Mouse (Mus musculus) spleen, adult 12 weeks (tissue): ENCODE measurements around the gene Acot12.
"Not testable (repeated sequence)": the region's sequence is repeated elsewhere in the genome, so short reads cannot be mapped to it uniquely, and the experiment has no call there.

Source experiments
- DNase-seq: peaks from one replicate; pipeline ENCODE4 v3.0.0; 2022; ENCODE audit warnings: low spot score

Acot12 gene

GRCm38 (mm10) chr13:91760302-91761050 lies 19.2 kb downstream of the Acot12 start:
- DNase-seq = no peak

GRCm38 (mm10) chr13:91761654-91762445 lies 20.5 kb downstream of the Acot12 start:
- no peak for DNase-seq

DNA sequence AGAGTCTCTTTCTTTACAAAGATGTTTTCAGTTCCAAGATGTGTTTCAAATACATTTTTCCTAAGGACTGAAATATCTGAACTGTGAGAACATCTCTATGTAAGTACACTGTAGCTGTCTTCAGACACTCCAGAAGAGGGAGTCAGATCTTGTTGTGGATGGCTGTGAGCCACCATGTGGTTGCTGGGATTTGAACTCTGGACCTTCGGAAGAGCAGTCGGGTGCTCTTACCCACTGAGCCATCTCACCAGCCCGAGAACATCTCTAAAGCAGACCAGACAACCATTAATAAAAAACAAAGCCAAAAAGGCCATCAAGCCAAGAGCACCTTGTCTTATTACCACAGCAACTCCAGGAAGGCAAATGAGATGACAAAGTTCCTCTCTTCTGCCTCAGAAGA lies 22.3 kb downstream of the Acot12 start:
- DNase-seq = not testable (repeated sequence)

DNA sequence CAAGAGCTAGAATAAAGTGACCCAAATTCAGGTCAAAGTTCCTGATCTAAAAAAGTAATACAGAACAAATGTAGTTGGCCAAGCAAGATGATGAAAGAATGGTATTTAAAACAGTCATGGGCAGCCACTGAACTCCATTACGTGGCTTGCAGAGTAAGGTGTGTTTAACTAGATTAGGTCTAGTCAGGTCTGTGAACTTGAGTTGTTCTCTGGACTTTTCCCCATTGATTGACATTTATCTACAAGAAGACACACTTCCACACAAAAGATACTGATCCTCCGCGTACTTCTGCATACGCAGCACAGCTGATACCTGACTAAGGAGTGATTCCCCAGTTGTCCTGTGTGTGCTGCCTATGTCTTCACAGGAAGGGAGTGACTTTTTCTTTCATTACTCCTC lies 24.3 kb downstream of the Acot12 start:
- DNase-seq = no peak

- no peak for DNase-seq
Measured at GRCm38 (mm10) chr13:91768683-91769651, 27.7 kb downstream of the Acot12 start.

DNA sequence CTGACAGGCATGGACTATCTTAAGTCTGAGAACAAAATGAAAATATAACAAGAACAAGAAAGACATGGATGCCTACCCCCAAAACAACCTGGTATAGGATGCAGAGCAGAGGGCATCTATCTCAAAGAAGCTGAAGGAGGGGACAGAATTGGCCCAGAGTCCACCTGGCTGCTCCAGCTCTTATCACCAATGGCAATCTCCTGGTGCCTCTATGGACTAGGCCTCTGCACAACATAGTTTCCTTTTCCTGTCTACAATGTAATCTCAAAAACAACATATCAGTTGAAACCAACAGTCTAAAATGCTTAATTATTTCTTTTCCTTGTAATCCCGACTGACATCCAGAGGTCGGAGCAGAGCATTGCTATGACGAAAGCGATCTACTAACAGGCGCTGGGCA lies 36.8 kb downstream of the Acot12 start:
- no peak for DNase-seq

DNA sequence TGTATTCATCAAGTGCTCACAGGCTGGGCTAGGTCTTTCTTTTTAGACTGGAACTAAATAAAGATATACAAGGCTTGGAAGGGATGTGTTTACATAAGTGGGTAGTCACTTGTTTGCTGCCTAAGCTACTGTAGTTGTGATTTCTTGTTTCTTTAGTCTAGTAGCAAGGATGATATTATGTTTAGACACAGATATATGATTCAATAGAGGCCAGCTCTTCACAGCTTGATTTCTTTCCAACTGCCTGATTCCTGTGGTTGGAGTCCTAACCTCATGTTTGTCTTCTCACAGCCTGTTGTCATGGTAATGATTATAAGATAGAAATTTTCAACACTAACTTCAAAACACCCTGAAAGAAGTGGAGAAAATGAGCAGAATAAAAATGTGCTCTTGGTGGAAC lies 38.6 kb downstream of the Acot12 start:
- DNase-seq = no peak

DNA sequence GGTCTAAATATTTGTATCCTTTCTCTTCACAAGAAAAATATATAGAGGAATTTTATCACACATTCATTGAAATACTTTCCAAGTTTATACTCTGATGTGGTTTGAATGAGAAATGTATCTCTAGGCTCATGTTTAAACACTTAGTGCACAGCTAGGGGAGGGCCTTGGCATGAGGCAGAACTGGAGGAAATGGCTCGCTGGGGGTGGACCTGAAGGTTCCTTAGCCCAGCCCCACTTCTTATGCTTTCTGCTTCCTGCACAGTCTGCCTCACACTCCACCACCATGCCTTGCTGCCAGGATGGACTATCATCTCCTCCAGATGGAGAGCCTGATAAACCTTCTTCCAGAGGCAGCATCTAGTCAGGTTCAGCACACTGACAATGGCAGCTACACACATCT lies 50.7 kb downstream of the Acot12 start:
- DNase-seq = no peak

- DNase-seq = no peak
Measured at GRCm38 (mm10) chr13:91794926-91795436, 53.7 kb downstream of the Acot12 start.

DNA sequence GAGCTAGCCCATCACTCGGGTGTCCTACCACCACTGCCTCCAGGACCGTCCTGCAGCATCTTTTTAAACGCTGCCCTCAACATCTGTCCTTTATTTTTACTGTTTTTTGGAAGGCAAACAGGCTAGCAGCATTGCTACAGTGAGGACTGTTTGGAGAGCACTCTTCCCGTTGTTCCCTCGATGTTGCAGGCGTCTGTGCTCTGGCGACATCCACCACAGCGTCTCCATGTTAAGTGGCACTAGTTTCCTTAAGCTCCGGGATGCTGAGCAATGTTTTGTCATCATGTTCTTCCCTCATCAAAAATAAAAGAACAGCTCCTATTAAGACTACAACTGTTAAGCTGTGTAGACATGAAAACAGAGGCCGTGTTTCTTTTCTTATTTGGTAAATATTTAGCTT lies 54.3 kb downstream of the Acot12 start:
- DNase-seq = no peak

GRCm38 (mm10) chr13:91796003-91796402 lies 54.7 kb downstream of the Acot12 start:
- no peak for DNase-seq

DNA sequence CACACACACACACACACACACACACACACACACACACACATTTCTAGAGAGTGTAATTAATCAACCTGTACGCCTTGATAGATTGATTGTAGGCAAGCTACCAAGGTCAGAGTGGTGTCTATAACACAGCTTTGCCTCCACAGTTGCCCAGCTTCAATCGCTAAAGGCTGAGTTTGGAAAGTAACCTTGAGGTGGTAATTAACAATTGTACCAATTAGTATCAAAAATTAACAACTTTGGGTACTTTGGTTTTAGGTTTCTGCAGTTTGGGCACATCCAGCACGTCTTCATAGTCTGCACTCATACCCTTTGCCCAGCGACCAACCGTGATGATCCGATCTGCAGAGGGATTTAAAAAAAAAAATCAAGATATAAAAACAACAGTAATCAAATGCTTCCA lies 55.6 kb downstream of the Acot12 start:
- DNase-seq = no peak

GRCm38 (mm10) chr13:91797442-91797841 lies 56.1 kb downstream of the Acot12 start:
- DNase-seq = no peak

DNA sequence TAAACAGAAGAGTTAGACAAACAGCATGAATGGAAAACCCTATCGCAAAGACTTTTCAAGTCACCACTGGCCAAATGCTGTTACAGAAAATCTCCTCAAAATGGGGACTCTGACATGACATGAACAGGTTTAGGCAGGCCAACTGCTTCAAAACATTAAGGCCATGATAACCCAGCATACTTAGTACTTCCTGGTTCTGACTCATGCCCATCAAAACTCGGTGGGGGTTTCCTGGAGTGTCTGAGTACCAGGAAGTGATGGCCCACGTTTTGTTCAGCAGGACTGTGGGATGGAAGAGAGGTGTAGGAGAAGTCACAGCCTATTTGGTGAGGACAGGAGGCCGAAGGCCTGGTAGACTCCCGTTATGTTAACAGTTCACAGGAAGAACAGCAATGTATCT lies 60.4 kb downstream of the Acot12 start:
- no peak for DNase-seq

DNA sequence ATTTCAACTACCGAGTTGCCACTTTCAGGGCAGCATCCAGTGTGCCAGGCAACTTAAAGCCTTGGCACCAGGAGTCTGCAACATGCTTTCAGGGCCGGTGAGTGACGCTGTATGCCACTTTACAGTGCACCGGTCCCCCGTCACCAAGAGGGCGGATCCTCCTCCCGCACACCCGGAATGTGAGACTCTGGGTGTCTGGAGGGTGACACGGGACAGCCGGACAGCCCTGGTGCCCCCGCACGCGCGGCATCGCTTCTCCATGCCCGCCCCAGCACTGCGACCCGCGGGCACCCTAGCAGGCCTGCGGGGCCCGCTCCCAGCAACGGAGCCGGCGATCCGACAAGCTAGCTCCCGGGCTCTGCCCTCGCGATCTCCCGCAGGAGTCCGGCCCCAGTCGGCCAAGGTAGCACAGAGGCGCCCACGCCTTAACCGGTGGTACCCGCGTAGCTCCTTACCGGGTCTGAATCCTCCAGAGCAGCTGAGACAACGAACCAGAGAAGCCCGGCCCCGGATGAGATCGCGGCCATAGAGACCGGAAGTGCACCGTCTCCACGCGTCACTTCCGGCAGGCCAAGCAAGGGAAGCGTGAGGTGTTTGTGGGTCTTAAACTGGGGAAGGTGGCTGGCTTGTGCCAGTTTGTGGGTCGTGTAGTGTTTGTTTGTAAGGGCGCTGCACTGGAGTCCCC lies 66.0 kb downstream of the Acot12 start, which contains the start of gene Zcchc9:
Gene Zcchc9, minus strand, starts transcription at position 551 of the 685 bp plus-strand sequence.
- DNase-seq = peak; percentile 82

- peak; percentile 4 for DNase-seq
Measured at GRCm38 (mm10) chr13:91807874-91808575, 66.7 kb downstream of the Acot12 start.

GRCm38 (mm10) chr13:91809476-91809875 lies 68.2 kb downstream of the Acot12 start:
- no peak for DNase-seq

GRCm38 (mm10) chr13:91814670-91815069 lies 73.4 kb downstream of the Acot12 start:
- no peak for DNase-seq

- DNase-seq = no peak
Measured at GRCm38 (mm10) chr13:91823735-91824134, 82.4 kb downstream of the Acot12 start.

GRCm38 (mm10) chr13:91824845-91825550 lies 83.7 kb downstream of the Acot12 start:
- no peak for DNase-seq
